Mouse (Mus musculus): ENCODE results near the gene Gpr165.

Gpr165 gene

GRCm38 (mm10) chrX:96712907-96713774, at the start of gene Gpr165:
Gene Gpr165 (plus strand): TSS chrX:96713441.
- peak; percentile 8 to 11 for DNase-seq (ENCODE audit: low spot score in 2 of 2)

GRCm38 (mm10) chrX:96674871-96675270, 38.4 kb upstream of the Gpr165 start:
- DNase-seq (ENCODE audit: low spot score in 2 of 2) = no peak
